Mouse (Mus musculus) stomach, embryonic 16.5 days (tissue): ENCODE measurements around the gene Fam131c. TPM values are rescaled to one million over a fixed set of nuclear protein-coding genes. Genes with fewer than 3 reads are reported as not detected.

Source experiments
- ATAC-seq: fragments of 200-750 bp; cut with Nextera tagmentation; 2 replicates; pipeline ENCODE4 v1.8.0; 2017; ENCODE audit warnings: moderate number of reproducible peaks, moderate TSS enrichment; ENCODE audit not compliant: insufficient read depth, low FRiP score
- H3K27ac ChIP-seq: fragments of 300-500 bp; sonication (generic); 2 replicates; pipeline ENCODE4 v1.5.1; 2014; ENCODE audit warnings: low read length
- H3K27me3 ChIP-seq: fragments of 300-500 bp; sonication (generic); 2 replicates; pipeline ENCODE4 v1.6.1; 2014; ENCODE audit warnings: low read length, control low read depth, mixed read lengths; ENCODE audit not compliant: control insufficient read depth, insufficient read depth
- H3K36me3 ChIP-seq: fragments of 300-500 bp; sonication (generic); 2 replicates; pipeline ENCODE4 v1.6.1; 2014; ENCODE audit warnings: low read length; ENCODE audit not compliant: control insufficient read depth, insufficient read depth
- H3K4me1 ChIP-seq: fragments of 300-500 bp; sonication (generic); 2 replicates; pipeline ENCODE4 v1.6.1; 2014; ENCODE audit warnings: low read length, control low read depth, mixed read lengths; ENCODE audit not compliant: control insufficient read depth, insufficient read depth
- H3K4me2 ChIP-seq: fragments of 300-500 bp; sonication (generic); 2 replicates; pipeline ENCODE4 v1.6.1; 2014; ENCODE audit warnings: low read depth, low read length, mixed read lengths
- H3K4me3 ChIP-seq: fragments of 300-500 bp; sonication (generic); replicated peaks from 2 replicates; pipeline ENCODE4 v1.5.1; 2014; ENCODE audit warnings: mild to moderate bottlenecking, low read length
- H3K9ac ChIP-seq: fragments of 300-500 bp; sonication (generic); 2 replicates; pipeline ENCODE4 v1.6.1; 2014; ENCODE audit warnings: low read length
- H3K9me3 ChIP-seq: fragments of 300-500 bp; sonication (generic); replicated peaks from 2 replicates; pipeline ENCODE4 v1.6.1; 2016; ENCODE audit warnings: low read length, control low read depth; ENCODE audit not compliant: control insufficient read depth
- WGBS: fragments of 180-500 bp; shearing (Covaris S2); extraction: QIAGEN DNeasy Blood & Tissue Kit; methylation state at CpG from one replicate; pipeline ENCODE4 v1.1.7; 2014; 5-methylcytosine and 5-hydroxymethylcytosine counted together
- polyA plus RNA-seq: library from polyadenylated mRNA; unstranded; fragments of >200 nt; fragmentation: Nextera tagmentation; extraction: Ambion mirVana; gene quantifications from 2 replicates; pipeline ENCODE4 v1.2.1, GENCODE M21; 2015

The Fam131c gene
- 3.0 and 3.5 TPM in 2 replicates for polyA plus RNA-seq

- peak; percentile 32; the same call in 1 of the 2 replicates for ATAC-seq
- peak within 1 kb of the TSS; percentile 57 for H3K4me3 ChIP-seq
- no peak within 1 kb of the TSS for H3K27ac ChIP-seq
- peaks cover 3% of the 10 kb centered on the region; the same call in 1 of the 2 replicates for H3K4me1 ChIP-seq
- H3K36me3 ChIP-seq, result no peaks in the 10 kb centered on the region
- peak within 1 kb of the TSS; percentile 98 for H3K4me2 ChIP-seq
- no peaks in the 10 kb centered on the region for H3K9me3 ChIP-seq
- H3K27me3 ChIP-seq, result no peaks in the 10 kb centered on the region
- WGBS, result 1% methylated on average over 65 of the region's 71 CpGs
- H3K9ac ChIP-seq, result peak within 1 kb of the TSS; percentile 80
Measured at GRCm38 (mm10) chr4:141367997-141368791, at the start of gene Fam131c. Fam131c (plus strand) TSS chr4:141368220.

- Histone ChIP-seq H3K27ac (no peak overlapping the region), H3K27me3 (no peaks in the 10 kb centered on the region), H3K9ac (no peak overlapping the region), H3K9me3 (no peaks in the 10 kb centered on the region), H3K36me3 (peaks cover 12% of the 10 kb centered on the region; the same call in 1 of the 2 replicates), H3K4me2 (no peak overlapping the region), H3K4me1 (no peaks in the 10 kb centered on the region; the same call in 1 of the 2 replicates), H3K4me3 (no peak overlapping the region)
- 72% methylated on average over 11 of the region's 11 CpGs for WGBS
- no peak for ATAC-seq
Measured at GRCm38 (mm10) chr4:141322526-141322925, 45.5 kb upstream of the Fam131c start.

- no peaks in the 10 kb centered on the region for H3K27me3 ChIP-seq
- no peak overlapping the region for H3K27ac ChIP-seq
- H3K4me1 ChIP-seq, result peaks cover 4% of the 10 kb centered on the region; the same call in 1 of the 2 replicates
- no peaks in the 10 kb centered on the region for H3K9me3 ChIP-seq
- H3K4me3 ChIP-seq, result no peak overlapping the region
- ATAC-seq, result no peak
- no peak overlapping the region for H3K9ac ChIP-seq
- H3K36me3 ChIP-seq, result peaks cover 11% of the 10 kb centered on the region; the same call in 1 of the 2 replicates
- 79% methylated on average over 6 of the region's 6 CpGs for WGBS
- no peak overlapping the region for H3K4me2 ChIP-seq
Measured at GRCm38 (mm10) chr4:141324771-141325191, 43.2 kb upstream of the Fam131c start.

- ATAC-seq, result no peak
- Histone ChIP-seq H3K36me3 (peaks cover 11% of the 10 kb centered on the region; the same call in 1 of the 2 replicates), H3K4me2 (no peak overlapping the region), H3K27me3 (no peaks in the 10 kb centered on the region), H3K9me3 (no peaks in the 10 kb centered on the region), H3K4me3 (no peak overlapping the region), H3K27ac (peak overlapping the region; percentile 11; the same call in 1 of the 2 replicates), H3K4me1 (peaks cover 4% of the 10 kb centered on the region; the same call in 1 of the 2 replicates), H3K9ac (no peak overlapping the region)
- 54% methylated on average over 15 of the region's 15 CpGs for WGBS
Measured at GRCm38 (mm10) chr4:141325636-141326035, 42.4 kb upstream of the Fam131c start.

- peaks cover 11% of the 10 kb centered on the region; the same call in 1 of the 2 replicates for H3K36me3 ChIP-seq
- no peak overlapping the region for H3K4me3 ChIP-seq
- H3K9me3 ChIP-seq, result no peaks in the 10 kb centered on the region
- no peak overlapping the region for H3K27ac ChIP-seq
- peaks cover 4% of the 10 kb centered on the region; the same call in 1 of the 2 replicates for H3K4me1 ChIP-seq
- H3K27me3 ChIP-seq, result no peaks in the 10 kb centered on the region
- no peak for ATAC-seq
- H3K9ac ChIP-seq, result no peak overlapping the region
- no peak overlapping the region for H3K4me2 ChIP-seq
- 77% methylated on average over 4 of the region's 4 CpGs for WGBS
Measured at GRCm38 (mm10) chr4:141327075-141327474, 40.9 kb upstream of the Fam131c start.

GRCm38 (mm10) chr4:141328742-141329141, 39.3 kb upstream of the Fam131c start:
- no peak overlapping the region for H3K27ac ChIP-seq
- peaks cover 4% of the 10 kb centered on the region; the same call in 1 of the 2 replicates for H3K4me1 ChIP-seq
- no peak overlapping the region for H3K4me2 ChIP-seq
- H3K9me3 ChIP-seq, result no peaks in the 10 kb centered on the region
- no peak overlapping the region for H3K4me3 ChIP-seq
- 82% methylated on average over 9 of the region's 9 CpGs for WGBS
- H3K27me3 ChIP-seq, result no peaks in the 10 kb centered on the region
- ATAC-seq, result no peak
- H3K36me3 ChIP-seq, result peaks cover 6% of the 10 kb centered on the region; the same call in 1 of the 2 replicates
- H3K9ac ChIP-seq, result no peak overlapping the region

GRCm38 (mm10) chr4:141329968-141330367, 38.1 kb upstream of the Fam131c start:
- Histone ChIP-seq H3K27me3 (no peaks in the 10 kb centered on the region), H3K4me1 (0 out of 2 replicates have a peak, but pooled peaks cover 8% of the 10 kb centered on the region), H3K9ac (no peak overlapping the region), H3K4me2 (no peak overlapping the region), H3K27ac (no peak overlapping the region), H3K9me3 (no peaks in the 10 kb centered on the region), H3K4me3 (no peak overlapping the region), H3K36me3 (peaks cover 3% of the 10 kb centered on the region; the same call in 1 of the 2 replicates)
- ATAC-seq, result no peak
- 65% methylated on average over 12 of the region's 12 CpGs for WGBS

GRCm38 (mm10) chr4:141331446-141331845, 36.6 kb upstream of the Fam131c start:
- no peak overlapping the region for H3K4me3 ChIP-seq
- ATAC-seq, result no peak
- H3K27me3 ChIP-seq, result no peaks in the 10 kb centered on the region
- H3K4me1 ChIP-seq, result 0 out of 2 replicates have a peak, but pooled peaks cover 14% of the 10 kb centered on the region
- no peaks in the 10 kb centered on the region for H3K9me3 ChIP-seq
- no peak overlapping the region for H3K4me2 ChIP-seq
- peaks cover 3% of the 10 kb centered on the region; the same call in 1 of the 2 replicates for H3K36me3 ChIP-seq
- H3K9ac ChIP-seq, result no peak overlapping the region
- WGBS, result 81% methylated on average over 2 of the region's 2 CpGs
- no peak overlapping the region for H3K27ac ChIP-seq

GRCm38 (mm10) chr4:141332258-141332657, 35.8 kb upstream of the Fam131c start:
- H3K9me3 ChIP-seq, result no peaks in the 10 kb centered on the region
- H3K36me3 ChIP-seq, result peaks cover 3% of the 10 kb centered on the region; the same call in 1 of the 2 replicates
- H3K4me2 ChIP-seq, result no peak overlapping the region
- H3K4me3 ChIP-seq, result no peak overlapping the region
- ATAC-seq, result no peak
- no peak overlapping the region for H3K9ac ChIP-seq
- no peak overlapping the region for H3K27ac ChIP-seq
- 74% methylated on average over 7 of the region's 7 CpGs for WGBS
- H3K4me1 ChIP-seq, result 0 out of 2 replicates have a peak, but pooled peaks cover 14% of the 10 kb centered on the region
- H3K27me3 ChIP-seq, result no peaks in the 10 kb centered on the region
